Mouse (Mus musculus): Measurements from ENCODE around the gene Pcyt2.
A peak's percentile ranks its signal among the peaks of the same experiment; 100 is the strongest.

Pcyt2 gene

DNA sequence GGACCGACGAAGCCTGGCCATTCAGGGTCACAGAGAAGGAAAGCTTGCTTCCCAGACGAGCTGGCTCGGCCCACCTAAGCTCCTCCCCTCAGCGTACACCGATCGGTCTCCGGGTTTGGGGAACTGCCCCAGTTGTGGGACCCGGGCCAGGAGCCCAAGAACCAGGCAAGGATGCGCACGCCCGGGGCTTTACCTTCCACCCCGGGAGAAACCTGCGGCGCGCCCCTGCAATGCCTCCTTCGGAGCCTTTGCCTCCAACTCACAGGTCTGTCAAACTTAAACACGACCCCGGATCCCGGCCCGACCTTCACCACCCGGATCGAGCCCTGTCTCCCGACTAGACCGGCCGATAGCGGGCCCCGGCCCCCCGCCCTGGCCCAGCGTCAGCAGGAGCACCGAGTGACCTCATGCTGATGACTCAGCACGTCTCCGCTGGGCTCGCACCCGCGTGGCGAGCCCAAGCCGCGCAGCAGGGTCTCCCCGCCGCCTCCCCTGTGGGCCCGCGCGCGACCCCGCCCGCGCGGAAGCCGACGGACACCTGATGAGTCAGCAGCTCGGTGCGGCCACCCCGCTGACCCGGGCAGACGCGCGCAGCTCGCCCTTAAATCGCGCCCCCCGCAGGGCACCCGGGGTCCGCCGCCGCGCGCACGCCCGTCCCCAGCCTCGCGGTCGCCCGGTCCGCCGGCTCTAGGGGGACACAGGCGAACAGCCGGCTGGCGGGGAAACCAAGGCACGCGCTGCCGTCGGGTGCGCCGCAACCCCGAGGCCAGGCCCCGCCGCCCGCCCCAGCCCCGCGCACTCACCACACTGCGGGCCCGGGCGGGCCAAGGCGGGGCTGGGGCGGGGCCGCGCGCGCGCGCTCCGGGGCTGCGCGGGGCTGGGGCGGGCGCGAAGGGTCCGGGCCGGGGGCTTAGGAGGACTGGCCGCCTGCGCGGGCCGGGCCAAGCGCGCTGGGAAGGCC, 15.1 kb upstream of the Pcyt2 start:
- DNase-seq: peak; percentile 89 to 92

DNA sequence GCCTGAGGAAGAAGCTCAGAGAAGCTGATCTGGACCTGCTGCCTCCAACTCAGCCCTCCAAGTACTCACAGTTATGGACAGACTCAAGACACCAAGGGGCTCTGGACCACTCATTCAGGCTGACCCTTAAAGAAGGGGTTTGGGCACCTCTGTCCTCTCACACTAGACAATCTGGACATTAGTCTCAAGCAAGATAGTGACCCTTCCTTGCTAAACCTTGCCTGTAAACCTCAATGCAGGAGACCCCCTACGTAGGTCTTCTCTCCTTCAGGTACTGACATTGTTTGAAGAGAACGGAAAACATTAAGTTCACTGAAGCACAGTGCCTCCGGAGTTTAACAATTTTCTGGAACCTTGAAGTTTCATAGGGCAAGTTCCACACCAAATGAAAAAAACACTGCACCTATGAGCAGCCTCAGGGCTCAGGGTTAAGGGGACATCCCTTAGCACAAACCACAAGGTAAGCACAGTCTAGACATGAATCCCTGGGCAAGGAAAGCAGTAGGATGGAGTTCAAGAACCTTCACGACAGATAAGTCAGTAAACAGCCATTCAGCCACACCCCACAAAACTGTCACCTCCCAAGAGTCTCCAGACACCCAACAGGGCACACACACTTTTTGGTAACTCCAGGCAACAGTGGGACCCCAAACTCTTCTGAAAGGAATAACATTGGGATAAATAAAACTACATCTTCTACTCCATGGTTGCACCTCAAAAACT, 14.2 kb upstream of the Pcyt2 start:
- DNase-seq: no peak

DNA sequence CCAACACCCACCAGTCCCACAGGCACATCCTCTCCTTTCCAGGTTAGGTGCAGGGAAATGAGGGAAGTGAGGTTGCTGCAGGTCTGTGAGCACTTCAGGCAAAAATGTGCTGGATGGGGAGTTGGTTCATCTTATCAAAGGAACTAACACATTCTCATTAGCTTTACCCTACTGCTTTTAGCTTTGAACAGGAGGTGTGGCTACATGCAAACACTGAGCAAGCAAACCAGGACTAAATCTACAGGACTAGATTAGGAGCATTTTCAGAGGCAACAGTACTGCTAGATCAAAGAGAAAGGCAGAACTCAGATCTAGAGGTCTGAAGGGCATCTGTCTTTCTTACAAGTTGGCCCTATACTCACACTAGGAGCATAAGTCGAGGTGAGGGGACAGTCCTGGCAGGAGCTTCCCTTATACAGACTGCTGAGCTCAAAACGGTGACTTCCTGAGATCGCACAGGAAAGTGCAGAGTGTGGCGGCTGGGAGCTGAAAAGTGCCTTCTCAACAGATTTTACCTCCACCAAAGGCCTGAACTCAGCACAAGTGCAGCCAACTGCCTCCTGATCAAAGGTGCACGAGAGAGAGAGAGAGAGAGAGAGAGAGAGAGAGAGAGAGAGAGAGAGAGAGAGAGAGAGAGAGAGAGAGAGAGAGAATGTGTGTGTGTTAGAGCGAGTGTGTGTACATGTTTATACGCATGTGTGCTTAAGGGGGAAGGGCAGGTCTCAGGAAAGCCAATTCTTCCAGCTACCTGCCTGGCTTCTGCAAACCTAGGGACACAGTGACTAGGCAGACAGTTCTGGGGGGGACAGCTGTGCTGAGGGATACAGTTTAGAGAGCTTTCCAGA, 13.4 kb upstream of the Pcyt2 start:
- peak; percentile 66 to 79 for DNase-seq

DNA sequence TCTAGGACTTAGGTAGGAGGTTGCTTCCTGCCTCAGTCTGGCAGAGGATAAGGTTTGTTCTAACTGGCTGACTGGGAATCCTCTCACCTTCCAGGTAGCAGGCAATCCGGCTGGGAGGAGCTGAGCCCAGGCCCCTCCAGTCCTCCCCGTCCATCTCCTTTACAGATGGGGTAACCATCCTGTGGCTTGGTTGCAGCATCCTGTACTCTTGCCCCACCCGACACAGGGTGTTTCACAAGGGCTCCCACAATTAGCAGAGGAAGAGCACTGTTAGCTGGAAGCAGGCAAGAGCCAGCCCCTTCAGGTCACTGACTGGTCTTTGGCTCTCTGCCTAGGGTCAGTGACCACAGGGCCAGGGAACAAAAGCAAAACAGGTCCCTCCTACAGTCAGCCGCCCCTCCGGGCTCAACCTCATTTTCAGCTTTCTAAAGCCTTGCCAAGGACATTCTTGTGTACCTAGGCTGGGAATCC, 12.7 kb upstream of the Pcyt2 start:
- DNase-seq: peak; percentile 88 to 91

DNA sequence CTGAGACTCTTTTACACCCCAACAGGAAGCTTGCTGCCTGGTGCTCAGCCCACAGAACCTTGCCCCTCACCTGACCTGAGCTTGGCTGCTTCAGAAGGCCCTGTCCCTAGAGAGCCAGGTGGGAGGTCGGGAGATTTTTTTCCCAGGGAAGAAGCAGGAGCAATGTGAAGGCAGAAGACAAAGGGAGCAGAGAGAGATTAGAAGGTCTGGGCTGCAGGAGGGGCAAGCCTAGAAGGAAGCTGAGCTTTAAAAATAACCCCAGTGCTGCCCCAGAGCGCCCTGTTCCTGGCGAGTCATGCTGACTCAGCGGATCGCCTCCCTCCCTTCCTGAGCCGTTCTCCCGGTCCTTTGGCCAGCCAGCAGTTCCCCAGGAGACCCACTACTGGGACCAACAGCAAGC, 12.2 kb upstream of the Pcyt2 start:
- peak; percentile 63 to 77 for DNase-seq

DNA sequence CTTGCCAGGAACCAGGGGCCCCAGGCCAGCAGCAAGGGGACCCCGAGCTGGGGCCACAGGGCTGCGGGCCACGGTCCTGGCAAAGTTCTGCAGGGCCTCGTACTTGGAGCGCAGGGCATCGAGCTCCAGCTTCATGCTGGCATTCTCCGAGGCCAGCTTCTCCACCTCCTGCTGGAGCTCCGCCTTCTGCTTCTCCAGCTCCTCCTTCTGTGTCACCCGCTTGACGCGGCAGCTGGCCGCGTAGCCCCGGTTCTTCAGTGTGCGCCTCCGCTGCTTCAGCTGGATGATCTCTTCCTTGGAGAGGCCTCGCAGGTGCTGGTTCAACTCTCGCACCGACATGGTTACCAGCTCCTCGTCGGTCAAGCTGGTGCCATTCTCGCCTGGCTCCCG, 11.6 kb upstream of the Pcyt2 start:
- peak; percentile 75 to 79 for DNase-seq

DNA sequence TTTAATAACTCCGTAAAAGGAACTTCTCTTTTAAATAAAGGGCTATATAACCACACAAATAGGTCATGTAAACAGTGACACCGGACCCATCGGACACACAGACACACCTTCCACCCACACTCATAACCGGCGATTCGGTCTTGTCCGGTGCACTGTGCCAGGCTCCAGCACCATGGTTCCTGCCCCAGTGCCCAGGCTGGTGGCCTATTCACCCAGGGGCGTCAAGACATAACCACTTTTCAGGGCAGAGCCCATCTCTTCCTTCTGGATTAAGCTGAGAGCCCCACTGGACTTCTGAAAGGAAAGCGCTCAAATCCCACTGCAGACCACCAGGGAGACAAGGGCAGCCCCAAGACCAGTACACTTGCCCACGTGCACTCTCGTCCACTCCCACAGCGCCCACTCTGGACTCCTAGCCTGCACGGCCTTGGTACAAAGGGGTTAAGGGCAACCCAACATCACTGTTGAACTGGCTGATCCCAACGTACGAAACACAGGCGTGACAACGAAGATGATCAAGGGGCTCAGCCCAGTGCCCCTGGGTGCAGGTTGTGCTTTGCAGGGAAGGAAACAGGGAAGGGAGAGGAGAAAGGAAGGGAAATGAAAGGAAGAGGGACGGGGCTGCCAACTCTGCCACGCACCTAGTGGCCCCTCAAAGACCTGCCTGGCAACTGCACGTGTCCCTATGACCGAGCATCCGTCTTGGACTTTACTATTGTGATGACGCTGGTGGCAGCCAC, 11.0 kb upstream of the Pcyt2 start:
- DNase-seq: no peak

DNA sequence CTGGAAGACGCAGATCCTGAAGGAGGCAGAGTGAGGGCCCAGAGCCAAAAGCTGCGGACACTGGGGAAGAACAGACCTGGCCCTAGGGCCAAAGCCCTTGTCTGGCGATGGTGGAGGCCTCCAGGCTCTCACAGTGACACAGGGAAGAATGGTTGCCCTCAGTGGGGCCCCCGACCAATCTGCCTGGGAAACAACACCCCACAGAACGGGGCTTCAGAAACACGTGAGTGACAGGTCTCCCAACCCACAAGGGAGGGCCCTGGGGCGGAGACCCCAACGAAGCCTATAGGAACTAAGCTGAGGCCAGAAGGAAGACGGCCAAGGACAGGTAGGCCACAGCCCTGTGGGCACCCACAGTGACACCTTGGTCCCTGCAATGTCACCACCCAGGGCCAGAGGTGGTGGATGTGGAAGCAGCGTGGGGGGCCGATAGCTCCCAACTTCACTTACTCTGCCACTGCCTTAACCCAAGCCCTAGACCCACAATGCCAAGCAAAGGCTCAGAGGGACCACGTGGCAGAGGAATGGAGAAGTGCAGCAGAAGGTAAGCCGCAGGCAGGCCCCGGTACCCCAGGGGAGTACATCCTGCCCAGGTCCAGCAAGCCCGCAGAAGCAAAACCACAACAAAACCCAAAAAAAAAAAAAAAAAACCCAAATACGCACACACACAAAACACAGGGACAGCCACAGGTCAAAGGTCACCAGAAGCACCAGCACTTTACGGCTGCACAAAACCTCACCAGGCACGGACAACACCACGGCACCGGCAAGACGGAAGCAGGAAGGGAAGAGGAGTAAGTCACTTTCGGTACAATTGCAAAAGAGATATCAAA, 9.9 kb upstream of the Pcyt2 start:
- peak; percentile 52 to 61 for DNase-seq

DNA sequence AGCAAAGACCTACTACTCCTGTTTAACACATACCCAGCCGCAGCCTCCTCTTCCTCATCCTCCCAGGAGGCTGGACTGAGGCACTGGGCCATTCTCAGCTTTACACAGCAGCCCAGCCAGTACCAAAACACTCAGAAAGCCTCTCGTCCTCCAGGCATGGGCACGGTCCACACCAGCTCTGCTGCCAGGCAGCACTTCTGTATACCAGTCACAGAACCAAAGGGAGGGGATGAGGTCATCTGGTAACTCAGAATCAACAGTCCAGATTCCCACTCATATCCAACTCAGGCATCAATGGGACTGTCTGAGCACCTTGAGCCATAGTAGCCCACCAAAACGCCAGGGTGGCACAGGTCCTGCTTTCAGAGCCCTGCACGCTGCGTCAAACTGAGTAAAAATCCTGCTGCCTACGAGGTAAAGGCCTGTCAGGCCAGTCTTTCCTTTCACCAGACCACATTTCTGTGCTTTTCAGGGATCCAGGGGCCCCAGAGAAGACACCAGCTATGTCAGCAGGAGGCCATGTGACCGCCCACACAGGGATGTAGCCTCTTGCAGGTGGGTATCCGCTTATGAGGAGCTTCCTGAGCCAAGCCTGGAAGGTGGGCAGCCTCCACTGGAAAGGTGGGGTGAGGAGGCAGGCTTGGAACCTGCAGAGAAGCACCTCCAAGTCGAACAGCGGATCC, 9.2 kb upstream of the Pcyt2 start:
- no peak for DNase-seq

DNA sequence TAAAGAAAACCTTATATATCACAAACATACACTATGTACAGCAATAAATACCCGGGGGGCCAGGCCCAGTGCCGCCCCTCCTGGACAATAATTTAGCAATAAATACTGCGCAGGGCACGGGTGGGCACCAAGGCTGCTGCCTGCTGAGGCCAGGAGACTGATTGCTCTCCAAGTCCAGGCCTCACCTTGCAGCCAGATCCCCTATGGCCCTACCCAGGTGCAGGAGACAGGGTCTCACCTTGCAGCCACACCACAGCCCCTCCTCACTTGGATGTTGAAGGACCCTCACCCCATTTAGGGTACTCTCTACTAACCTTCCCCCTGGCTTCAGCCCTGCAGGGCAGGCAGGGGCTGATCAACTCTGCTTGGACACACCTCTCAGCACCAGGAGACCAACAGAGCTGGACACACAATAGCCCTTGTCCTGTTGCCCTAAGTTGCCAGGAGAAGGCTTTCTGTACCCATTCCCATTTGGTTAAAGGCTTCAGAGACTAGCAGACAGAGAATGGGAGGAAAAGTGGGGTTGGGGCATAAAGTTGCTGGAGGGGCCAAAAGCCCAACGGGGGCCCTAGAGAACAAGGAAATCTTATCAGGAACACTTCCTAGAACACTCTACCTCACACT, 7.5 kb upstream of the Pcyt2 start, which contains the start of gene Sirt7:
Sirt7 (minus strand) TSS at position 89 of the 624 bp plus-strand sequence.
- no peak for DNase-seq

DNA sequence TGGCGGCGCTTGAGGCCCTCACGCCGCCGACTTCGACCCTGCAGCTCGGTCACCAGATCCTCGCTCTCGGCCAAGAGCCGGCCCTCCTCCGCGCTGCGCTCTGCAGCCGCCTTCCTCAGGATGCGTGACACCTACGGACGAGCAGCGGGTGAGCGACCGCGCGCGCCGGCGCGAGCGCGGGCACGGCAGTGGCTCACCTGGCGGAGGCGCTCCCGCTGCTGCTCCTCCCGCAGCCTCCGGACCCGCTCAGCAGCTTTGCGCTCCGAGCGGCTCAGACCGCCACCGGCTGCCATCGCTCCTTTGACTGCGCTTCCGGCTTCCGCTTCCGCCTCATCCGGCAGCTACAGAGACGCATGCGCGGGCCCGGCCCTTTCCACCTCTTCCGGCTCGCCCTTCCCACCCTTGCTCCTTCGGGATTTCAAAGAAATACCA, 7.0 kb upstream of the Pcyt2 start:
- DNase-seq: peak; percentile 89 to 95

DNA sequence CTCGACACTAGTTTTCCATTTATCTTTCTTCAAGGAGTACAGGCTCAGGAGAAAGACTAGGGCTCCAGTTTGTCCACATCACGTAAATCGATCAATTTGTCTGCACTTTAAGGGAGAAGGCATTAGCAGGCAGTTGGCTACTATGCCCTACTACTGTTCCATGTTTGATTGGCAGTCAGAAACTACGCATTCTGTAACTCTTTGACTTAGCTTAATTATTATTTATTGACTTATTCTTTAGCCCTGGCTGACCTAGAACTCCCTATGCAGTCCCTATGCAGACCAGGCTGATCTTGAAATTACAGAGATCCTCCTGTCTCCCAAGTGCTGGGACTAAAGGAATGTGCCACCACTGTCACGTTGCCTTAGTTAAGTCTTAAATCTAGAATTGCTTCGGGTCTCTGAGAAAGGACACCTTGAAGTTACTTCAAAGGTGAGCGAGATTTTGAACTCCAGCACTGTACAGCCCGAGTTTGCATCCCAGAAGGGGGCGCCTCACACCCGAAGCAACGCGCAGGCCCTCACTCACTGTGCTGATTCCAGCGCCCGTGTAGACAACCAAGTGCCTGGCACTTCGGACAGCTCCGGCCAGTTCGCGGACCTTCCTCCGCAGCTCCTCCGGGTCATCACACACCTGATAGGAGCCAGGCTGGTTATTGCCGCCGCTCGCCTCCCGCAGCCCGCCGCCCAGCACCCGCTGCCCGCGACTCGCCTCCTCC, 6.4 kb upstream of the Pcyt2 start:
- peak; percentile 81 to 89 for DNase-seq

DNA sequence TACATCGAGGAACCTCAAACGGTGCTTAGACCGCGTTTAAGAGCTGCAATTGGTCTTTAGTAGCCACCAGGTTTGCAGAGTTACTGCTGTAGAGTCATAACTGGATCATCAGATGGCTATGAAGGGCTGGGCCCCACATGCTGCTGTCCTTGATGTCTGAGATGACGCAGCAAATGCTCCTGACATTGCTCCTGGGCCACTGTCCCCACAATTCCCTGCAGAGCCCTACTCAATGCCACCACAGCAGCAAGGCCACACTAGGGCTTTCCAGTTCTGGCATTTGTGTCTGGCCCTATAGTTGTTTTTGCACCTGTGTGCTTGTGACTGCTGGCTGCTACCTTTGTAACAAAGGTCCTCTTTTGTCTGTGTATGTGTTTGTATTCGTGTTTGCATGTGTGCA, 5.1 kb upstream of the Pcyt2 start:
- DNase-seq: no peak

DNA sequence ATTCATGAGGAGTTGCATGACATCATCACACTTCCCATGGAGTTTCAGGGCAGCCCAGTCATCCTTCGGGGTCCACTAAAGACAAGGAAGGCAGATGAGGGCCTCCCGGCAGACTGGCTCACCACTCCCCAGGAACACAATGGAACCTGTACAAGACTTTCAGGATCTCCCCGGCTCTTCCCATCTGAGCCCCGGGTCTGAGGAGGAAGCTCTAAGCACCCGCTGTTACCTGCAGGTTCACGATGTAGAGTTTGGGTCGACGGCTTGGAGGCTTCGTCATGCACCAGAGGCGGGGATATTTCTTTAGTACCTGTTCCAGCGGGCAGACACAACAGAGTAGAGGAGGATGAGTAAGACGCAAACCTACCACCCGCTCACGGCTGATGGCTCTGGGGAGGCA, 2.5 kb upstream of the Pcyt2 start:
- DNase-seq: no peak

DNA sequence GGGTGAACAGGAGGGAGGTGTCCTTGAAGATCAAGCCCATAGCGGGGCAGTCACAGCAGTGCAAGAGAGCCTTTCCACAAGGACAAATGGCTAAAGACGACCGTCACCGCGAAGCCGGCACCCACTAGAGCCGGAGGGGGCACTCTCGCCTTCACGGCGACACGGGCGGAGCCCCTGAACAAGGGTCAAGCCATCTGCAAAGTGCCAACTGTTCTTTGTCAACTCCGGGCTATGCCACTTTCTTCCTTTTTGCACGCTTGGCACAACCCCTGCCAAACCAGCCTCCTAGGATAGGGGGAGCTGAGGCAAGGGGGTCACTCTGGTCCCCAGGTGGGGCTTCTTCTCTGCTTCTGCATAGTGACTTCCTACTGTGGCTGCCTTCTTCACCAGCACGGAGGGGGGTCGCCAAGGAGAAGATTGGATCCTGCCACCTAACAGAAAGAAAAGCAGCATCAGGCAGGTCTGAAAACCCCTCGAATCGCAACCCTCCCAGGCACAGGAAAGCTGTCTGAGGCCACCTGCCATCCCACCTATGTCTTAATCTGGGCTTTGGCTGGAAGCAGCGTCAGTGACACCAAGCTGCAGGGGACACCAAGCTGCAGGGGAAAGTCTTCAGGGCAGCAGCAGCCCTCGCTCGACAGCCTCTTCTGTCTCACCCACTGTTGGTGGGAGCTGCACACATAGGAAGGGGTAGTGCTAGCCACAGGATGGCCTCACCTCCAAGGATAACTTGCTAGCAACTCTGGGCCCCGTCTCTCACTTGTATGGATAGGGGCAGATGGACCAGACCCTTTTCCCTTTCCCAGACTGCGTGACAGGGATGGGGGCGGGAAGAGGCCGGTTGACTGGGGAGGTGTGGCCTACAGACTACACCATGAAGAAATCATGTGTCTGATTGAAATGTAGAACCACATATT, 1.1 kb upstream of the Pcyt2 start:
- DNase-seq: no peak

DNA sequence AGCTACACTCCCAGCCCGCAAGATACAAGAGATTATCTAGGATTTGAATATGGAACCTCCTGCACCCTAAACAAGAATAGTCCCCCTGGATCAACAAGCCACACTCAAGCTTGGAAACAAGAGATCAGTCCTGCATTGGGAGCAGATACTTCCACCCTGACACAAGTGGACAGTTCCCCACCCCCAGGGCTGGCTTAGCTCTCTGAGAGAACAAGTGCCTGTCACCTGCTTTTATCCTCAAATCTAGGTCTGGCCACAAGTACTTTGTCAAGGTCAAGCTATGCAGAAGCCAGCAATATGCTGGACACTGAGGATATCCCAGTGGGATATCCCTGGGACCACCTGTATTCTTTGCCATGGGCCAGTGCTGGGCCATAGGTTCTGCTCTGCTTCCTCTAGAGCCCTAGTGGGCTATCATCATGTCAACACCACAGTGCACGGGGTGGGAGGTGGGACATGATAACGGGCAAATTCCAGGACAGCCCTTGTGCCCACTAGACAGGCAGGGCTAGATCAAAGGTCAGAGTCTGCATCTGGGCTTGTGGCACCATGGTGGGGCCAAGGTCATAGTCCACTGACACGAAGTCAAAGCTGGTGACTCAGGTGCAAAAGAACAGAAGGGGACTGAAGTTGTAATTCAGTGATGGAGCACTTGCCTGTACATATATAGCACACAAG, 980 bp downstream of the Pcyt2 start:
- DNase-seq: peak; percentile 74 to 84

DNA sequence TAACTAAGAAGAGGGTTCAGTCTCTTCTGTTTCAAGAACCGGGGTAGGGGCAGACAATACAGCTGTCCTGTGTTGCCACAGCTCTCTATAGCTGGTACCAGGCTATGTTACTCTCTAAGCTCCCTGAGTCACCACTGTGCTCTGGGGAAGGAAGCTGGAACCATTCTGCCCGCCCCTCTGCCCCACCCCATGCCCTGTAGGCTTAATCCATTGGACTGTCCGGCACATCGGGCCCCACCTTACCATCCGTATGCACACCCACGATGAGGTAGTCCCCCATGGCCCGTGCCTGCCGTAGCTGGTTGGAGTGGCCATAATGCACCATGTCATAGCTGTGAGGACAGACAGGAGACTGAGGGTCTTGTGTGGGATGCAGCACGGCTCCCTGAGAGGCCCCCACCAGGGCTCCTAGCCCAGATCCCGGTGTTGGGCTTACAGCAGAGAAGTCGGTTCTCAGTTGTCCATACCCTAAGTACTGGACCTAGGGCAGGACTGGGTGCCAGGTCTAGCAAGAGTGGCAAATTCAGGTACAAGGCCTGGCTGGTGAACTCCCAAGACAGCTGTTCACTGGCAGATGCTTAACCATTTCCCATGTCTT, 2.0 kb downstream of the Pcyt2 start:
- no peak for DNase-seq

All from kidney, postnatal 36 days (tissue).